Mouse (Mus musculus) R1 (cell line): Measurements from ENCODE around the gene Acaca.

ENCODE experiments used
- DNase-seq: peaks from one replicate; pipeline ENCODE4 v3.0.0-alpha.2; 2018; ENCODE audit warnings: low read depth, low spot score

The Acaca gene

DNA sequence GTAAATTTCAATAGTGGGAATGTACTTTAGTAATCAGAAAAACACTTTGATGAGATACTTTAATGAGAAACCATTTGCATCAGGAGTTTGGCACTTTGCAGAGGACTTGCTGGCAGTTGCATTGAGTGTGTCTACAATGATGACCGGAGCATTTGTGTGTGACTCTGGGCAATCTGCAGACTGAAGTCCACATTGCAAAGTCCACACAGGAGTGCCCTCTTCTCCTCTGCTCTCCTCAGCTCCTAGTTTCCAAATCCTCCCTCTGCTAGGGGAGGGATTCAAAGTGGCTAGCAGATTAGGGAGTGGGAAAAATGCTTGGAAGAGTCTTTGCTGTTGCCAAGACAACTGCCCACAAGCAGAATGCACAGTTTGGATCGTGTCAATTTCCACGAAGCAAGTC lies 16.6 kb downstream of the Acaca start:
- no peak for DNase-seq

DNA sequence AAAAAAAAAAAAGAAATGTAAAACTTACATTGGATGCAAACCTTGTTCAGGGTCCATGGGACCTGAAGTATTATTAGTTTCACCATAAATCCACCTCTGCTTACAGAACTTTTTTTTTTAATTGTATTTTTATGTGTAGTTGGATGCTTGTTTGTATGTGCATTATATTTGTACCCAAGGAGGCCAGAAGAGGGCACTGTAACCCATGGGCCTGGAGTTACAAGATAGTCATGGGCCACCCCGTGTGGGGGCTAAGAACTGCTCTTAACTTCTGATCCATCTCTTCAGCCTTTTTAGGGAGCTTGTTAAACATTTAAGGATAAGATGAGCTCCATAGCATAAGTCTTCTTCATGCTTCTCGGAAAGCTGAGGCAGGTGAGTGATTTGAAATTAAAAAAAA lies 21.4 kb downstream of the Acaca start:
- DNase-seq: peak; percentile 72

DNA sequence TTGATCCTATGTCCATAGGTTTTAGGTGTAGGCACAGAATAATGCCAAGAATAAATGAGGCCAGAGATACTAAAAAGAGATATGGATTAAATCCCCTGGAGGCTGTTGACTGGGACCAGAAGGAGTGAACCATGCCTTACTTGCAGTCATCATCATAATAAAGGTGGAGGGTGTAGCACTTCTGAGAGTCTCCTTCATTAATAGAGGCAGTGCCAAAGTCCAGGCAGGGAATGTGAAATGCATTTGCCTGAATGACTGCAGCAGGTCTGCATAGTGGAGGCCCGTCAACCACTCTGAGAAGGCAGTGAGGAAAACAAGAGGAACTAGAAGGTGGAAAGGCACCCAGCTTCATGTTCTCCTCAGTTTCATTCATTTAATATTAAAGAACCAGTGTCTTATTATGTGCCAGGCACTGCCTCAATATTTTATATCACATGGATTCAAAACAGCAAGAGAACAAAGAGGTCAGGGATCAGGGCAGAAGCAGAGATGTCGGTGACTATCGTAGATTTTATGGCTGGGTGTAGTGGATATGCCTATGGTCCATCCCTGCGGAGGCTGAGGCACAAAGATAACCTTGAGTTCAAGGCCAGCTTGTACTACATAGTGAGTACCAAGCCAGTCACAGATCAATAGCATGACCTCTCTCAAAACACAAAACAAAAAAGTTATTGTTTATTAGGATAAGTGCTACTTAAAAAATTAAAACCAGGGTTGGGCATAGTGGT lies 27.2 kb downstream of the Acaca start:
- no peak for DNase-seq

DNA sequence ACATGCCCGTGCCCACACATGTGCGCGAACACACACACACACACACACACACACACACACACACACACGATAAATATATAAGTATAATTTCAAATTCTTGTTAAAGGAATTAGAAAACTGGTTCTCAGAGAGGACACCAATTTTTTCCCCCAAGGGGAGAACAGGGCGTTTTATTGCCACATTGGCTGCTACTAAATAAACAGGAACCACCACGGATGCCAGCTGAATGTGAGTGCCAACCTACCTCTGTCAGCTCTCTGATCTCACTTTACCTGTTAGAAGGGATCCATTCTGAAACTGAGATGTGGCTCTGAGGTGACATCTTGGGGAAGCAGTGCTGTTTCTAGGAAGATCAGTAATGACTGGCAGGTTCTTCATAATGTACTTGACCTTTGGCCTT lies 34.7 kb downstream of the Acaca start:
- DNase-seq: no peak

DNA sequence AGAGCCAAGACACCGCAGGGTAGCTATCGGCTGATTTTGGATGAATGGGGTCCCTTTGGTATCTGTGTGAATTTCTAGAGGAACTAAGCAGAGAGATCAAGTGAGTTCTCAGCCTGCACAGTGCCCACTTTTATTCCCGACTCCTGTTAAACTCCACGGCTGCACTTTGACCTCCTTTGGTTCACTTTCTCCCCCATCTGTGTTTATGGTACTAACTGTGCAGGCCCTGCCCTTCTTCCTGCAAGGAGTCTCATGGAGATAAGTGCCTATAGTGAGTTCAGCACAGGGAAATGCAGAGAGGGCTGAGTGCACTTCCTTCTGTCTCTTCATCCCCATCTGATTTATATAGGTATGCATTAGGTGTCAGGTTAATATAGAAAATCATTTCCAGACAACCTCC lies 35.1 kb downstream of the Acaca start:
- no peak for DNase-seq

DNA sequence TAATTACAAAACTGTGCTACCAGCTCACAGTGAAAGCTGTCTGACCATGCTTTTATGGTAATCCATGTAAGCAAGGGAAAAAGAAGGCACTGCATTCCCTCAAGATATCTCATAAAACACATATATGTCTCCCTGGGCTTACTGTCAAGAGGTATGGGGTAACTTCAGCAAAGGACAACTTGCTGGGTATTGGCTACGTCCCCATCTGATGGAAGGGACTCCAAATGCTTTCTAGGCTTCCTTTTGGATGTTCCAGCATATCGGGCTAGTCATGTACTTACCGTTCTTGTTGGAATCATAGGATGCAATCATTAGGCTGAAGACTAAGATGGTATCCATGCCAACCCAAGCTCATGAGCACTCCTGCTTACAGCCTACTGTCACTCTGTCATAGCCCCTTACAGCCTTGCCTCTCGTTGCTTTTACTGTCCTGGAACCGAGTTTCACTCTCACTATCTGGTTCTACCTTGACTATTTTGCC lies 37.6 kb downstream of the Acaca start, which contains the start of gene Gm11437:
TSS of gene Gm11437 (minus strand) at position 431 of the 481 bp plus-strand sequence.
- no peak for DNase-seq

DNA sequence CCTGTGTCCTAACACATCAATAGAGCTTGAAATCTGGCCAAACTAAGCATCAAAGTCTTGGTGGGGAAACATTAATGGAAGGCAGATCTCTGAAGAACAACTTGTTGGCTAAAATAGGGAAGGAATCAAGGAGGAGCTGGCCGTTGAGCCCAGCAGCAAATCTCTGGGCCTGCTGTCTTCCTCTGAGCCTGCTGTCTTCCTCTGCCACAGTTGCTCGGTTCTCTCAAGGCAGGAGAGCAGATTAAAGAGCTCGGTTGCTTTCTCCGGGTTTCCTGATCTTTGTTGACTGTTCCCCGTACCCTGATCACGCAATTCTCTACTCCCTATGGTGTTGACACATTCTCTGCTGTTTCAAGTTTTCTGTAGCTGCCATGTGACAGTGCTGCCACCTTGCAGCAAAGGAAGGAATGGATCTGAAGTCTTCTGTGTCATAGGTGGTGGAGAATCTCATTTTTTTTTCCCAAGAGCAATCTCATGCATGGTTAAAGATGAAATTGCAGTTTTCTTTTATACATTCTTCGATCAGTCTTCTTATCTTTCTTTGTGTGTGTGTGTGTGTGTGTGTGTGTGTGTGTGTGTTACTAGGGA lies 39.3 kb downstream of the Acaca start:
- DNase-seq: peak; percentile 31

DNA sequence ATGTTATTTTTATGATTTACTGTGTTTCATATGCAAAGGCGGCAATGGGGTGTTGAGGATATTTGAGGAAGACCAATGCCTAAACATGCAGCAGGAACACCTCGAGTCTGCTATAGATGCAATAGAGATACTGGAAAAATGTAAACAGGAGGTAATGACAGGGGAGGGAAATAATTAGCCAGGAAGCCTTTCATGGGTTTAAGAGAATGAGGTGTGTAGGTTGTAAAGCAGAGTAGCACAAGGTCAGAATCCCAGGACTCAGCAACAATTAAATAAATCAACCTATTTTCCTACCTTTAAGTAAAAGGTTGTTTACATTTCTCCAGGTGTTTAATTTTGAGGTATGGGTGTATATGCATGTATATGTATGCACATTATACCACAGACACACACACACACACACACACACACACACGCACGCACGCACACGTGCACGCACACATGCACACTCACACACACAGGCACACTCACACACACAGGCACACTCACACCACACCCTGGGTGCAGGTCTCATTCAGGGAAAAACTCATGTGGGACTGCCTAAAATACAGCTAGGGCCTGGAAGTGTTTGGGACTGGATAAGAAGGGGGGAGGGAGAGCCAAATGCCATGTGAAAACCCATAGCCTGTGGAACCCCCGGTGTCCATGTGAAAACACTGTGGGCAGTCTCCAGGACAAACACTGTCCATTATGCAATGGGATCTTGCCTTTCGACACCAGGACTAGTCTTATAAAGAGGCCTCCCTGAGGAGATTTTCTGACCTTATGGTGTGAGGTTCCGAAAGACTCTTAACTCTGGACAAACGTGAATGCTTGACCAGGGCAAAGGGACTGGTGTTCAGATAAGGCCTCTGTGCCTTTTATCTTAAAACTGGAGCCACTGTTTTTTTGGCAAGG lies 43.3 kb downstream of the Acaca start:
- DNase-seq: no peak

DNA sequence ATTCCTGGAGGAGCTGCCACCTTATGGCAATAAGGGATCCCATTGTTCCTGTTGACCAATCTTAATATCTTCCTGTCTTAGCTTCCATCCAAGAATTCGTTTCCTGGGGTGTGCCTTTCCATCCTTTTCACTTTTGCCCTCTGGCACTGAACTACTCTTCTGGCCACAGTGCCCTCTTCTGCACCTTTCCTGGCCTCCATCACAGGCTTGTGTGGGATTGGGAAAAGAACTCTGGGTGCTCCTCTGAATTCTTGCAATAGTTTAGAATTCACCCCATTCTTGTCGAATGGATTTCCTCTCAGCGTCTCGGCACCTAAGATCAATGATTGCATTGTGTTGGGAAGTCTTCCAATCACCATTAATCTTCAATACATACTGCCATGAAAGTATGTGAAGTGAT lies 49.1 kb downstream of the Acaca start:
- DNase-seq: no peak

DNA sequence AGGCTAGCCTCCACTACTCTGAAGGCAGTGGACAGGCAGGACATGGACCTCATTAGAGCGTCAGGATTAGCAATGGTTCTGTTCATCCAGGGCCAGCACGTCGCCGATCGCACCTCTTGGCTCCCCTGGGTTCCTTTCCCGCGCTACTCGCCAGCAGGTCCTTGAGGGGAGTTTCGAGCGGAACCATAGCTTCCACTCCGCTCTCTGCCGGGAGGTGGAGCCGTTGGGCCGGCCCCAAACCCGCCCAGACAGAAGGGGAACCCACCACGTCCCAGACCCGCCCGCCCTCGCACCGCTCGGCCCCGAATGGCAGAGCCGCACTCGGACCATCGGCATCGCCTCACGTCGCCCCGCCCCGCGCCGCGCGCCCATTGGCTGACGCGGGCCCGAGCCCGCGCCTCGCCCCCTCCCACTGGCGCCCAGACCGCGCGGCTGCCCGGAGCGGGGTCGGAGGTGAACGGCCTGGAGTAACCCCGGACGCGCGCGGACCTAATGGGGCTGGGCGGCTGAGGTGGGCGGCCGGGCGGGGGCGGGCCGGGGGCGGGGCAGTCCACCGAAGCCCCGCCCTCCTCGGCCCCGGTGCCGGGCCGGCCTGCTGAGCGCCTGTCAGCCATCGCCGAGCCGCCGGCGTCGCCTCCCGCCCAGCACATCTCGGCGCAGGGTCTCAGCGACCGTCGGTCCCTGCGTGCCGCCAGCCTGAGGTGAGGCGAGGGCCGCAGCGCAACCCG lies 49.9 kb downstream of the Acaca start:
- peak; percentile 95 for DNase-seq

DNA sequence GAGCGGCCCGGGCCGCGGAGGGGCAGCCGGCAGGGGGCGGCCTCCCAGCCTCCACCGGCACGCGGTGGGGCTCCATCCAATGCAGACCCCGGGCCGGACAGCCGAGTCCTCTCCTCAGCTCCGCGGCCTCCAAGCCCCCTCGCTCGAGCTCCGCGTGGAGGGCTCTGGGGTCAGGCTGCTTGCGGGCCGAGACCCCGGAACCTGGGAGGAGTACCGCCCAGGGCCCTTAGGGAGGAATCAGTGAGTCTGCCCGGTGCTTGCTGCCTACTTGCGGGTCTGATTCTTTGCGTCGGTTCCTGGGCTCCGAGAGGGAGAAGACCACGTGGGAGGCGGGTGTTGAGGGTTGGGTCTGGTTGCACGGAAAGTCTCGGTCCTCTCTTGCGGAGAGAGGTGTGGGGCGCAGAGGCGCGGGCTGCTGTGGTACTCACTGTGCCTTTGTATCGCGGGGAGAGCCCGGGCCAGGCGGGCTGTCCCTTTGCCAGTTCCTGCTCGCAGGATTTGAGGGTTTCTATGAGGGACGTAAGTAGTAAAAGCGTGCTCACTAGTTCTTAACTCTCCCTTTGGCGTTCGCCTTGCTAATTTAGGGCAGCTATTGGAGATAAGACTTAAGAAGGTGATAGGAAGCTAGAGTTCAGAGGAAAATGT lies 50.6 kb downstream of the Acaca start:
- DNase-seq: peak; percentile 90

DNA sequence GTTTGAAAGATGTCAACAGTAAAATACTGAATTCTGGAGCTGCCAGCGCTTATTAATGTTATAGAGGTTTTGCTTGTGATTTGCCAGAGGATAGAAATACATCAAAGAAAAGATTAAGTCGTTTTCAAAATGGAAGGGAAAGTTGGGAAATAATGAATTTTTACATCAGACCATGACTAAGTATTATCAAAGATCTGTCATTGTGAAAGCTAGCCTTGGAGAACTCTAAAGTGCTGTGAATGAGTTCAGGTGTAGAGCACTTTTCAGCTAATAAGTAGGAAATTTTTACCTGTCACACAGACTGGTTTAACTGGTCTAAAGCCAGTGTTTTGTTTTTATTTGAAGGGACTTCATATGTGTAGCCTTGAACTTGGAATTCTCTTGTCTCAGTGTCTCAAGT lies 51.8 kb downstream of the Acaca start:
- no peak for DNase-seq

DNA sequence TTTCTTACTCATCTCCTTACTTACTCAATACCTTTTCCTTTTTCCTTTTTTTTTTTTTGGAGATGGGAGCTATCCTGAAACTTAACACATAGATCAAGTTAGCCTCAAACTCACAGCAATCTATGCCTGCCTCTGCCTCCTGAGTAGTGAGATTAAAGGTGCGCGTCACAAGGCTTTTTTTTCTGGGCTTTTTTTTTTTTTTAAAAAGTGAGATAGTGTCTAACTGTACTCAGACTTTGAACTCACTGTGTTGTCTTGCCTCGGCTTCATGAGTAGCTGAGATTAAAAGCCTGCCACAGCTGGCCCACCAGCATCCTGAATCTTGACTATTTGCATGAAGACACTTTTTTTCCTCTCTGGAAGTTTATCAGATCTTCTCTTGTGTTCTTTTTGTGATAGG lies 59.1 kb downstream of the Acaca start:
- no peak for DNase-seq

DNA sequence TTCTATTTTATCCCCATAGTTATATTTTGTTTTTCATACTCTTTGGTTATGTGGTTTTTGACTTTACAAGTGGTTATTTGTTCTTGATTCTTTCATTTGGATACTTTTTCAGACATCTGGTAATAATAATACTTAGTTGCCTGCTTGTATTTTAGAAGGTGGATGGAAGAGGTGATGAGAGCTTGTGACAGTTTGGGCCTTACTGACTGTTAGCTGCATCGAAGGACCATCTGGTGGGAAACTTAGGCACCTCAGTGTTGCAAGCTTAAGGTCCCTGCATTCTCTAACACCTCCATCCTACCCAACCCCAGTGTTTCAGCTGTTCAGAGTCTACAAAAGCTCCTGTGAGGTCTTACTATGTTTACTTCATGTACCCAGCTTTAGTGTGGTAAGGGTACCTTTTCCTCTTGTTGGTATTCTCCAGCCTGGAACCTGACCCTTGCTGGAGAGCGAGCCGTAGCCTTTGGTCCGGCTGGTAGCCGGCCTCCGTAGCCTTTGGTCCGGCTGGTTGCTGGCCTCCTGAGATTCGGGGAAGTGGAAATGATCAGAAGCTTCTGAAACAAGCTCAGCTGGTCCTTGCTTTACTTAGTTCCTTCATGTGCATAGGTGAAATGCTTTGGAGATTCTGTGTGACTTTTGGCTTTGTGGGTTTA lies 61.2 kb downstream of the Acaca start:
- no peak for DNase-seq

DNA sequence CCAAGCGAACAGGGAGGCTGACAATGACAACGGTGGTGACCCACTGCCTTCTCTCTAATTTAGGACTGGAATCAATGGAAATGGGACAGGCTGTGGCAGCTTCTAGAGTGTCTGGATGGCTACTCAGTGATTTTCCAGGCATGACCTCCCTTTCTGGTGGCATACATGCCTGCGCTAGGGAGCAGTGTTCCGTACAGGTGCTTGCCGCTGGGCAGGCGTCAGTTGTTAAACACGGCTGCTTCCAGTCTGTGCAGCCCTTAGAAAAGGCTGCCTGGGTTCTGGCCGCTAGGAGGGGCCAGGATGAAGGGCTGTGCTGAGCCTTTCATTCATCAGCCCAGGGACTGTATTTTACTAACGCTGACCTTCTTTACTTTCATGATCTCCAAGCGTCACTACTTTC lies 63.8 kb downstream of the Acaca start:
- peak; percentile 48 for DNase-seq

DNA sequence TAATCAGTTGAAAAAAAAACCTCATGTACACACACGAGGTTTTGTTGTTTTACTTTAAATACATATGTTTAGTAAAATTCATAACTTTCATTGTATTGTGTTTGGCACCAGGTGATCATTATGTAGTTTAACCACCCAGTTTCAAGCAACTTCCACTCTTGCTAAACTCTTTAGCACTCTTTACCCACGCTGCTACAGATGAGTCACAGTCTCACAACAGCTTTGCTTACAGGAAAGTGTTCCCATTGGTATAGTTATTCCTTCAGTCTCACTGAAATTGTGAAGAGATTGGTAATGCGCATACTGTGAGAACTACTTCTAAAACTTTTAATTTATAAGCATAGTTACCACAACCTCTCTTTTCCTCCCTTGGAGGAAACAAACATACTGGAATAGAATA lies 65.3 kb downstream of the Acaca start:
- DNase-seq: no peak

DNA sequence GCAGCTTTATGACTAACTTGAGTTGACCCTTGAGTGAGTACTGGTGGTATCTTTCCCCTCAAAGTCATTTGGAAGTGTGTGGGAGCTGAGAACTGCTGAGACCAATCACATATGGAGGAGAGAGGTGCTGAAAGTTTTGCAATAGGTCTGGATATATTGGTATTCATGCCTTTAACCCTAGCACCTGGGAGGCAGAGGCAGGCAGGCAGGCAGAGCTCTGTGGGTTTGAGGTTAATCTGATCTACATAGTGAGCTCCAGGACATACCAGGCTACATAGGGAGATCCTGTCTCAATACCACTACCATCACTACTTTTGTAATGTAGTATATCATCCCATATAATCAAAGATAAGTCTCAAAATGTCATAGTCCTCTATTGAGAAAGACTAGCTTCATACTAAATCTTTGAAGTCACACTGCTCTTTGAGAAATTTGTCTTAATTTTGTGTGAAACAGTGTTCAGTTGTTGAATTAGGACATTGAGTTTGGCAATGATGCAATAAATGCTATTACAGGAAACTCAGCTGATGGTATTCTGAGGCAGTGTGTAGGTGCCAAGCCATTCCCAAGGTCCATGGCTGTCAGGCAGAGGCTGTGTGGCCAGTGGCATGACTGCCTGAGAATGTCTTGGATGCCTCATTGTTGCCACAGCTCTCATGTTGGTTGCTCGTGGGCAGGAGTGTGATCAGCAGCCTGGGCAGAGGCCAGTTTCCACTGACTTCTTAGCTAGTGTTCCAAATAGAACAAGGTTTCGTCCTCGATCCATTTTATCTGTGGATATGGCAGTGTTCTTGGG lies 68.3 kb downstream of the Acaca start:
- no peak for DNase-seq

DNA sequence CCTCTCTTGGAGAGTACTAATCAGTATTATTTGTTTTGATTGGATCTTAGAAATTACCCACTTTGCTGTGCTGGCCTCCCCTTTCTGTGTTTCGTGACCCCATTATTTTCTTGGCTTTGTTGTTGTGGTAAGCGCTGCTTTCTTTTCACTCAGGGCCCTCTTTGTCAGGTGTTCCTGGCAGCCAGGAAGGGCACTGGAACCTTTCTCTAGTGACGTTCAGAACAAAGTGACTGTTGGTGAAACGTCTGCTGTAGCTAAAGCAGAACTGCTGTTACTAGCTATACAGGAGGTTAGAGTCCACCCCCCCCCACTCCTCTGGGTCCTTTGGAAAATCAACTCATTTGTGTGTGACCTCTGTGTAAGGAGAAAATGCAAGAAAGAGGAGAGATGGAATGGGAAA lies 76.3 kb downstream of the Acaca start:
- no peak for DNase-seq

DNA sequence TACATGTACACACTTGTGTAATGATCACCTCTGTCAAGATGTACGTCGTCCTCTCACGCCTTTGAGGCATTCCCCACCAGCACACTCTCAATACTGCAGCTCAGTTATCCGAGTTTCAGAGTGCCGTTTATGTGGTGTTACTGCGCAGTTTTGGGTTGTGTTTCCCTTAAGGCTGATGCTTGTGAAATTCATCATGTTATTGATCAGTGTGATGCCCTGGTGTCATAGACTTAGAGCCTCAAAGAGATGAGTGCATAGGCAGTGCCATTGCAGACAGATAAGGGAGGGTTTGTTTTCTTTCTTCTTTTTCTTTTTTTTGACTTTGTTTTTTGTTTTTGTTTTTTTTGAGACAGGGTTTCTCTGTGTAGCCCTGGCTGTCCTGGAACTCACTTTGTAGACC lies 81.4 kb downstream of the Acaca start:
- DNase-seq: no peak

DNA sequence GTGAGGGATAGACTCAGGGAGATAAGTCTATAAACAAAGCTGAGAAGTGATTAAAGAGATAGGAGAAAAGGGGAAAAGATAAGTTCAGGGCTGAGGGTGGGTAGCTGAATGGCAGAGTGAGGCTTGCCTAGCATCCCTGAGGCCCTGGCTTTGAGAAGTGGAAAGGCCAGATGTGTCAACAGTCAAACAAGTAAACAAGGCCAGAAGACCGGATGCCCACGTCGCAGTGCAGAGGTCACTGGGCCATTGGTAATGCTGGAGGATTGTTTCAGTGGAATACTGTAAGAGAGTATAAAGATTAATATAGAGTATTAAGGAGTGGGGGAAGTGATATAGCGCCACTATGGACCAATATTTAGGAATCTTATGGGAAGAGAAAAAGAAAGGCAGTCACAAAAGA lies 89.5 kb downstream of the Acaca start:
- DNase-seq: no peak
